Mouse (Mus musculus) heart, adult 2 months (tissue): ENCODE measurements around the gene Sema7a.
A peak's percentile ranks its signal among the peaks of the same experiment; 100 is the strongest.

ENCODE experiments used
- CTCF ChIP-seq: fragments of 200-600 bp; IDR thresholded peaks from 2 replicates; pipeline ENCODE4 v1.8.1; 2022; ENCODE audit warnings: antibody characterized with exemption, mild to moderate bottlenecking, moderate library complexity
- EP300 ChIP-seq: fragments of 200-500 bp; IDR thresholded peaks from 2 replicates; pipeline ENCODE4 v1.6.1; 2011; ENCODE audit warnings: low read depth, low read length, control low read depth; ENCODE audit not compliant: insufficient read depth

GRCm38 (mm10) chr9:57969736-57970495 is 30.0 kb downstream of the Sema7a start:
- TF ChIP-seq CTCF (no peak), EP300 (peak; percentile 95; the same call in 1 of the 2 replicates)
